Mouse (Mus musculus): ENCODE measurements around the gene Lcn12. TPM values are rescaled to one million over a fixed set of nuclear protein-coding genes. Genes with fewer than 3 reads are reported as not detected.

The Lcn12 gene
- polyA plus RNA-seq, 1 experiment from 2014 or later = not detected

DNA sequence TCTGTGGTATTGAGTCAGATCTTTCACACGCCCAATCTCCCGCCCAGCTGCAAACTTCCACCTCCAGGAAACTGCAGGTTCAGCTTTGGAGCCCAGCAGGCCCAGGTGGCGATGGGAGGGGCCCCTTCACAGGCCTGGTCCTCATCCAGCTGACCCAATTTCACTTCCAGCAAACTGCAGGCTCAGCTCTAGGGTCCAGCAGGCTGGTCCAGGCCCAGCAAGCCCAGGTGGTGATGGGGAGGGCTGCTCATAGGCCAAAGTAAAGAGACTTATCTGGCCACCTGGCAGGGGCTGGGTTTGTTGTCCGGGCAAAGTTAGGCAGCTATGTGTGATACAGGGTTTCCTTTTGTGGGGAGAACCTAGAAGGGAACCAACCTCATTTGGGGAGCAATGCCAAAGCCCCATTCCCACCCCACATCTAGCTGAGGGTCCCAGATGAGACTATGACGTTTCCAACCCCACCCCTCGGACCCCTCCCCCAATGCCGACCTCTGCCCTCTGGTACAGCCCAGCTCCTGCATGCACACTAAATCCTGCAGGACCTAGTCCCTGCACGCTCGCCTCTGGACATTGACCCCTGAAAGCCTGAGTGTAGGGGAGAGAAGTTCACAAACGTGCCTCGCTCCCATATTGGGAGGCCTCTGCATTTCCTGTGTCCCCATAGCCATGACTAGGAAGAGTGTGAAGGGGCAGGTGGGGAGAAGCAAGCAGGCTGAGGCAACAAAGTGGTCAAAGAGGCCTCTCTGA is 8.6 kb downstream of the Lcn12 start:
- H3K27ac ChIP-seq = no peak overlapping the region
- H3K36me3 ChIP-seq (replicated peaks) = no peaks in the 10 kb centered on the region
- DNase-seq (ENCODE audit: extremely low spot score, low spot score) = no peak
- no peaks in the 10 kb centered on the region for H3K9me3 ChIP-seq
- H3K4me3 ChIP-seq = no peak overlapping the region
- 75% methylated on average over 11 of the region's 11 CpGs for WGBS
- H3K27me3 ChIP-seq (ENCODE audit: poor library complexity, severe bottlenecking) = no peaks in the 10 kb centered on the region
- H3K4me1 ChIP-seq = no peaks in the 10 kb centered on the region

DNA sequence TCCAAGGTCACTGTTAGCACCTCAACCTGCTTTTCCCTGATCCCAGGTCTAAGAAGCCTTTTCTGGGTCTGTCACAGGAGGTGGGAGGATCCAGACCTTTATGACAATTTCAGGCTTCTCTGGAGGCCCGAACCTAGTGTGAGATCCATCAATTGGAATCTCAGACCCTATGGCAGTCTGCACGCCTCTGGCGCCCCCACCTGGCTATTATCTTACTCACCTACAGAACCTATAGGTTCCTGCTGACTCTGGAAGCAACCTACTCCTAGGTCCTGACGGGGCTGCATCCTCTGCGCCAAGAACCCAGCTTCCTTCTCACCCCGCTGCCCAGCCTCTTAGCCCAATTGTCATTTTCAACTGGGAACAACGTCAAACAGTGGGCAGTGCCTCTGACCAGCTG is 10.7 kb downstream of the Lcn12 start:
- WGBS = 28% methylated on average over 7 of the region's 7 CpGs
- Histone ChIP-seq H3K36me3 (replicated peaks) (no peaks in the 10 kb centered on the region), H3K27ac (no peak overlapping the region), H3K9me3 (no peaks in the 10 kb centered on the region), H3K4me1 (no peaks in the 10 kb centered on the region), H3K27me3 (ENCODE audit: poor library complexity, severe bottlenecking) (no peaks in the 10 kb centered on the region), H3K4me3 (no peak overlapping the region)
- no peak for DNase-seq (ENCODE audit: extremely low spot score, low spot score)

DNA sequence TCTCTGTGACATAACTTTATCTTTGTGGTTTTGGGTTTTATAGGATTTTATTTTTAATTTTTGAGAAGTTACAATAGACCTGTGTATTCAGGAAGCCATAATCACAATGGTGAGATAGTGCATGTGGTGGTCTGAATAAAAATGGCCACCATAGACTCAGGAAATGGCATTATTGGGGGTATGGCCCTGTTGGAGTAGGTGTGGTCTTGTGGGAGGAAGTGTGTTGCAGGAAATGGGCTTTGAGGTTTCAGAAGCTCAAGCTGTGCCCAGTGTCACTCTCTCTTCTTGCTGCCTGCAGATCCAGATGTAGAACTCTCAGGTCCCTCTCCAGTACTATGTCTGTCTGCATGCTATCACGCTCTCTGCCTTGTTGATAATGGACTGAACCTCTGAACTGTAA is 13.2 kb downstream of the Lcn12 start:
- WGBS = 97% methylated on average over 1 of the region's 1 CpGs
- H3K36me3 ChIP-seq (replicated peaks) = no peaks in the 10 kb centered on the region
- no peaks in the 10 kb centered on the region for H3K9me3 ChIP-seq

DNA sequence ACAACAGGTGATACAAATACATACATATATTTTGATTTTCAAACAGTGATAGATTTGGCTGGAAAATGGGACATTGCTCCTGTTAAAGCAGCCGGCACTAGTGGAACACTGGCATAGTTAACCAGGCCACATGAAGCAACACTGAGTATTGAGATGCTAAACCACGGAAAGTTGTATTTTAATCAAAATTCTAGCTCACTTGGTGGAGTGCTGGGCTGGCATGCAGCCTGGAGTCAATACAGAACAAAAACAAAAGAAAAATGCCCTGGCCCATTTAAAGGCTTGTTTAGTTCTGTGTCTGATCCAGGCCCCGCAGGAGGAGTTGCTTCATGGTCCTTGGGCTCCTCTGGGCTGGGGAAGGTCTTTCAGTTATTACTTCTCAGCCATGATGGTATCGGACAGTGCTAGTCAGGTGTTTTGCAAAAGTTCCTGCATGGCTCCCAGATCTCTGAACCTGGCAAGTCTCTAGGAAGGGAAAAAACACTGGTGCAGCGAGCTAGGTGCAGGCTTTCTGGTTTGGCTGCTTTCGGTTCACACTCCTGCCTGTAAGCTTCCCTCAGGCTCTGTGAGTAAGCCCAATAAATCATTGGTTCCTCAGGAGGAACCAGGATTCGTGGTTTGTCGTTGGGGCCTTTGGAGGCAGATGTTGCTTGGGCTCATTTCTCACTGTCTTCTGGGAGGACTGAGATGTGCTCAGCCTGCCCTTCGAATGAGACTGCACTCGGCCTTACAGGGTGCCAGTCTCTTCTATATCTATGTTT is 14.0 kb downstream of the Lcn12 start:
- WGBS = 82% methylated on average over 10 of the region's 10 CpGs
- DNase-seq (ENCODE audit: extremely low spot score, low spot score) = no peak
- H3K4me1 ChIP-seq = no peaks in the 10 kb centered on the region
- no peaks in the 10 kb centered on the region for H3K27me3 ChIP-seq (ENCODE audit: poor library complexity, severe bottlenecking)
- H3K27ac ChIP-seq = no peak overlapping the region
- H3K36me3 ChIP-seq (replicated peaks) = no peaks in the 10 kb centered on the region
- no peaks in the 10 kb centered on the region for H3K9me3 ChIP-seq
- no peak overlapping the region for H3K4me3 ChIP-seq

More for the DNA sequence above, 13.2 kb downstream of the Lcn12 start:
- Histone ChIP-seq H3K4me3 (no peak overlapping the region), H3K4me1 (no peaks in the 10 kb centered on the region), H3K27me3 (ENCODE audit: poor library complexity, severe bottlenecking) (no peaks in the 10 kb centered on the region), H3K27ac (no peak overlapping the region)
- DNase-seq (ENCODE audit: extremely low spot score, low spot score) = no peak

DNA sequence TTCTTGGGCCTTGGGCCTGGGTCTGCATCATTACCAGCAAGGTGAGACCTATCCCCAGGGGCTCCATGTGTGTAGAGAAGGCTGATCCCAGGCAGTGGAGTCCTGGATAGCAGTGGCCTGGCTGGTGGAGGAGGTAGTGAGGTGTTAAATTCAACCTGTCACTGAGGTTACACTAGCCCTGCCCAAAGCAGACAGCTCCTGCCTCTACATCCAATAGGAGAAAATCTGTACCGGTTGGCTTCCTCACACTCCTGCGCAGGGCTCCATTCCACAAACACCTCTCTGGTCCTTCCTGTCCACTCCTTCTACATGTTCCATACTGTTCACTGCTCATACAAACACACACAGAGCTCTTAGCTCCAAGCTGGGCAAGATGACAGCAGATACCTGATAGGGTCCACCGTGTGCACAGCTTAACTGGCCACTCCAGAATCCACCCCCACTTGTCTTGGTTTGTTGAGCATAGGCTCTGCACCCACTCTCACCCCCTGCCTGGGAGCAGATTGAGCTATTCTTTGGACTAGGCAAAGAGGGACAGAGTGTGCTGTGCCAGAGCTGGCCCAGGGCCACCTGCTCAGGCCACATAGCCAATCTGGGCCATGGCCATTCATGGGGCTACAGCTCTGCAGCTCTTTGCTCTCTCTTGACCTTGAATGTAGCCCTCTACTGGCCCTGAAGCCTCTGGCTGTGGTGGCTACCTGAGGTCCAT is 15.6 kb downstream of the Lcn12 start:
- H3K4me1 ChIP-seq = no peaks in the 10 kb centered on the region
- WGBS = 87% methylated on average over 3 of the region's 3 CpGs
- no peak overlapping the region for H3K4me3 ChIP-seq
- H3K9me3 ChIP-seq = no peaks in the 10 kb centered on the region
- no peak overlapping the region for H3K27ac ChIP-seq
- no peaks in the 10 kb centered on the region for H3K27me3 ChIP-seq (ENCODE audit: poor library complexity, severe bottlenecking)
- no peak for DNase-seq (ENCODE audit: extremely low spot score, low spot score)
- no peaks in the 10 kb centered on the region for H3K36me3 ChIP-seq (replicated peaks)

DNA sequence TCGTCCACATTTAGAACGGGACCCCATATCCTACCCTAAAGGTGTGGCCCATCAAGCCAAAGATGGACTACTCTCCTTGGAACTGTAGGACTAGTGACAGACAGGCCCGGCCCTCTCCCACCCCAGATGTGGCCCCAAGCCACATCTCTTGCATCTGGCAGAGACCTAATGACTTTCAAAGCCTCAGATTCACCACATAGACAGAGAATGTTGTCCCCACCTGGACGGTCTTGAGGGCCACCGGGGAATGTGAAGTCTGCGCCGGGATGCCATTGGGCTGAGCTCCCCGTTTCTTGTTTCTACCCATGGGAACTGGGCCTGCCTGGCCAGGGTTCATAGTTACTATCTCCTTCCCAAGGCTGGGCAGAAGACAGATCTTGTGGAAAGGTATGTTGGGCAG is 16.2 kb downstream of the Lcn12 start:
- H3K36me3 ChIP-seq (replicated peaks) = no peaks in the 10 kb centered on the region
- 92% methylated on average over 8 of the region's 8 CpGs for WGBS
- H3K9me3 ChIP-seq = no peaks in the 10 kb centered on the region
- no peak overlapping the region for H3K27ac ChIP-seq
- no peaks in the 10 kb centered on the region for H3K4me1 ChIP-seq
- no peak for DNase-seq (ENCODE audit: extremely low spot score, low spot score)
- H3K4me3 ChIP-seq = no peak overlapping the region
- H3K27me3 ChIP-seq (ENCODE audit: poor library complexity, severe bottlenecking) = no peaks in the 10 kb centered on the region

DNA sequence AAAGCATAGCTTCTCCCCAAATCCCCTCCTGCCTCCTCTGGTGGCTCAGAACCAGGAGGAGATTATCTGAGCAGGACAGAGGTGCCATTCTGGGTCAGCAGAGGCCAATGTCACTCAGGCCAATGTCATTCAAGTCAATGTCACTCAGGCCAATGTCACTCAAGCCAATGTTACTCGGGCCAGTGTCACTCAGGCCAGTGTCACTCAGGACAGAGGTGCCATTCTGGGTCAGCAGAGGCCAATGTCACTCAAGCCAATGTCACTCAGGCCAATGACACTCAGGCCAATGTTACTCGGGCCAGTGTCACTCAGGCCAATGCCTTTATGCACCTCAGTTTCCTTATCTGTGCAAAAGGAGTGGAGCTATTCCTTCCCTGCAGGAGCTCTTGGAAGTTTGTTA is 21.2 kb downstream of the Lcn12 start:
- H3K4me3 ChIP-seq = no peak overlapping the region
- no peaks in the 10 kb centered on the region for H3K9me3 ChIP-seq
- peaks cover 7% of the 10 kb centered on the region for H3K4me1 ChIP-seq
- H3K27ac ChIP-seq = no peak overlapping the region
- H3K27me3 ChIP-seq (ENCODE audit: poor library complexity, severe bottlenecking) = no peaks in the 10 kb centered on the region; the same call in 1 of the 2 replicates
- DNase-seq (ENCODE audit: extremely low spot score, low spot score) = no peak
- WGBS = 83% methylated on average over 2 of the region's 2 CpGs
- H3K36me3 ChIP-seq (replicated peaks) = no peaks in the 10 kb centered on the region

DNA sequence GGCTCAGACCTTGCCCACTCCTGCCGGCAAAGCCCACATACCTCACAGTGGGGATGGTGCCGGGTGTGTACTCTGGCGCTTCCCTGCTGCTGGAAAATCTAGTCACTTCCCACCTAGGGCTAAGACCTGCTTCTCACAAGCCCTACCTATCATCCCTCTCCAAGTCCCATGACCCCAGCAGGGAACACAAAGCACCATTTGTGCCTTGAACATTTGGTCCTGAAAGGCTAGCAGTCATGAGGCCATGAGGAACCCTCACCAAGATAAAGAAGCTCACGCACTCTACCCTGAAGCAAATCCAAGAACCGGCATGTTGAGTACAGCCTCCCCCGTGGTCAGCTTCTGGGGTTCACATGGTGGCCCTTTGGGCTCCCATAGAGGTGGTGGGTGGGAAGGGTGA is 23.7 kb downstream of the Lcn12 start, which contains the start of gene Ptgds:
Ptgds (minus strand) TSS at position 78 of the 400 bp plus-strand sequence.
- H3K36me3 ChIP-seq (replicated peaks) = no peaks in the 10 kb centered on the region
- H3K27me3 ChIP-seq (ENCODE audit: poor library complexity, severe bottlenecking) = no peaks in the 10 kb centered on the region; the same call in 1 of the 2 replicates
- no peak for DNase-seq (ENCODE audit: extremely low spot score, low spot score)
- no peaks in the 10 kb centered on the region for H3K9me3 ChIP-seq
- 70% methylated on average over 6 of the region's 6 CpGs for WGBS
- no peak within 1 kb of the TSS for H3K4me3 ChIP-seq
- no peak within 1 kb of the TSS; the same call in 1 of the 2 replicates for H3K27ac ChIP-seq
- H3K4me1 ChIP-seq = peaks cover 31% of the 10 kb centered on the region

DNA sequence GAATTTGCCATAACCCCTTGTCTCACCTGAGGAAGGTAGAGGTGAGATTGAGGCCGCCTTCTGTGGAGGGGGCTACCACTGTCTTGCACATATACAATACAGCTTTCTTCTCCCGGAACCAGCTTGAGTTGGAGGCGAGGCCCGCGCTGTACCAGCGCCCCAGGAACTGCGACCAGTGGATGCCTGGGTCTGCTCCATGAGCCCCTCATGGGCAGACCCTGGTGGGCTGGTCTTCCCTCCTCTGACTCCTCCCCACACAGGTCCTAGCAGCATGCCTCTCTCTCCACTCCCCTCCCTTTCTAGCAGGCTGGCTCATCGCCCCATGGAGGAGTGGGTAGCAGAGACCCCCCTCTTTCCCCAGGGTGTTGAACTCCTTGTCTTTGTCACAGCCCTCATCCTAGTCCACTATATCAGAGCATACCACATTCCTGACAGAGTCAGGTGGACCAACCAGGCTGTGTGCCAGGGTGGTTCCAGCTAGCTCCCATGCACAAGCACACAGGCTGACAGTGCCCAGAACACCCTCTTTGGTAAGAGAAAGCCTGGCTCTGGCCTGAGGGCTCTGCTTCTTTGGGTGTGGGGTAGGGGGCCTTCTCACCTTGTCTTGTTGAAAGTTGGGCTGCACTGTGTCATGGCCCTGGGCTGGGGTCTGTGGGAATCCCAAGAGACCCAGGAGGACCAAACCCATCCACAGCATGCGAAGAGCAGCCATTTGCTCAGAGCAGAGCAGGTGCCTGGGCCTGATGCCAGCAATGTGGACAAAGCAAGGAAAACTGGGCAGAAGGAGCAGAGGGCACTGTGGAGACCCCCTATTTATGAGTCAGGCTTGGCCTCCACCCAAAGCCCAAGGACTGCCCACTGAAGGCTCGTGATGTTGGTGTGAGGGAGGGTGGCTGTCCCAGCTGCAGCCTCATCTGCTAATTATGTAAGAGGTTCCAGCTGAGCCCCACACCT is 24.5 kb downstream of the Lcn12 start:
- Histone ChIP-seq H3K36me3 (replicated peaks) (no peaks in the 10 kb centered on the region), H3K27me3 (ENCODE audit: poor library complexity, severe bottlenecking) (no peaks in the 10 kb centered on the region; the same call in 1 of the 2 replicates), H3K4me1 (peaks cover 31% of the 10 kb centered on the region), H3K9me3 (no peaks in the 10 kb centered on the region), H3K4me3 (no peak overlapping the region), H3K27ac (no peak overlapping the region; the same call in 1 of the 2 replicates)
- DNase-seq (ENCODE audit: extremely low spot score, low spot score) = no peak
- WGBS = 78% methylated on average over 10 of the region's 10 CpGs

DNA sequence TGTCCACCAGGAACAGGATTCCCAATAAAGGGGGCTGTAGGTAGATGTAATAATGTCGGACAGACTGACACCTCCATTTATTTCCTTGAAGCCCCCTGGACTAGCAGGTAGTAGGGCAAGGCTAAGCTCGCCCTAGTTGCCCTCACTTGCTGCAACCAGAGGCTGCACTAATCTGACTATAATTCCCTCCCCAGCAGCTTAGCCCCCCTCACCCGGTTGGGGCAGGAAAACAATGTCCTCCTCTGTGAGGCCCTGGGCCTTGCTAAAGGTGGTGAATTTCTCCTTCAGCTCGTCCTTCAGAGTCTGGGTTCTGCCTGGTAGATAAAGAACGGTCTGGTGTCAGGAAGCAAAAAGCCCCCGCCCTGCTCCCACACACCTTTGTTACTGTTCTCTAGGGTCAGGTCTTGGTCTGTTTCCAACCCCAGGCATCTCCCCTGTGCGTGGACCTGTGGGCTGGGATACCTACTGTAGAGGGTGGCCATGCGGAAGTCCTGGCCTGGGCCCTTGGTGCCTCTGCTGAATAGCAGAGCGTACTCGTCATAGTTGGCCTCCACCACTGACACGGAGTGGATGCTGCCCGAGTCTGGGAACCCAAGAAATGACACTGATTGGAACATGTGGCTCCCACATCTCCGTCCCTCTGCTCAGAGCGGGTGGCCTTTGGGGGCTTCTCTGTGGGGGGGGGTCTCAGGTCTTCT is 26.0 kb downstream of the Lcn12 start:
- Histone ChIP-seq H3K4me3 (no peak overlapping the region), H3K4me1 (peaks cover 31% of the 10 kb centered on the region), H3K27ac (no peak overlapping the region), H3K27me3 (ENCODE audit: poor library complexity, severe bottlenecking) (no peaks in the 10 kb centered on the region; the same call in 1 of the 2 replicates), H3K9me3 (no peaks in the 10 kb centered on the region), H3K36me3 (replicated peaks) (no peaks in the 10 kb centered on the region)
- 75% methylated on average over 14 of the region's 14 CpGs for WGBS
- DNase-seq (ENCODE audit: extremely low spot score, low spot score) = no peak

DNA sequence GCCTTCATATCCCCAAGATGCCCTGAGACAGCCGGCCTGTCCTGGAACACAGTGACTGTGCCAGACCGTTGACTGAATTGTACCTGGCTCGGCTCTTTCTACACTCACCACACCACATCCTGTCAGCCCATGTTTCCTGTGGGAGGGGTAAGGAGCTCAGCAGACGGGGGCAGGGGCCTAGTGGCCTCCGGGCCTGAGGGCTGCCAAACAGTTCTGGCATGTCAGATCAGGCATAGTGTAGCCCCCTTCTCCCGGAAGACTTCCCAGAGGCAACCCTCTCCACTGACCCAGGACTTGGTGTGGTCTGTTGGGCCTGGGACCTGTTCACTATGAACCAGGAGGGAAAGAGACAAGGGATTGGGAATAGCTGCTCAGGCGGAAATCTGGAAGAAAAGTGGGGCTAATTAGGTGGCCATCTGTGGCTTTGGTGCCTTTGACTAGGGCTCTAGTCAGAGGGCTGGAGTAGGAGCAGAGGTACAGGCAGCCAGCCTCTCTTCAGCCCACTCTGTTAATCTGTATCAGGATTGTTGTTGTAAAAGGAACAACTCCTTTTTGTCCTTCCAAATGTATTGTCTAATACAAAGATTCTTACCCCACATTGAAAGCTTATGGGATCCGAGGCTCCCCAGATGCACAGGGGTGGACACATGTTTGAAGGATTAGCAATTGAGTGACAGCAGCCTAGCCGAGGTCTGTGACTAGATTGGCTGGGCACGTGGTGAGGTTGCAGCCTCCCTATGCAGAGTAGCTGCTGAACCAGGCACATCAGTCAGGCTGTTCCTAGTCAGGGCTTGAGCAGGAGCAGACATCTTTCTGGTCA is 27.7 kb downstream of the Lcn12 start:
- Histone ChIP-seq H3K9me3 (no peaks in the 10 kb centered on the region), H3K4me1 (peaks cover 37% of the 10 kb centered on the region), H3K27me3 (ENCODE audit: poor library complexity, severe bottlenecking) (no peaks in the 10 kb centered on the region; the same call in 1 of the 2 replicates), H3K27ac (peak overlapping the region; percentile 56), H3K4me3 (no peak overlapping the region), H3K36me3 (replicated peaks) (no peaks in the 10 kb centered on the region)
- WGBS = 44% methylated on average over 10 of the region's 10 CpGs
- DNase-seq (ENCODE audit: extremely low spot score, low spot score) = no peak

Measured in forebrain, embryonic 10.5 days (tissue).